Mouse (Mus musculus) hindbrain, embryonic 16.5 days (tissue): ENCODE results near the gene Nkain2. TPM values are rescaled to one million over a fixed set of nuclear protein-coding genes. Genes with fewer than 3 reads are reported as not detected.

ENCODE experiments used
- ATAC-seq: fragments of 200-750 bp; cut with Nextera tagmentation; 2 replicates; pipeline ENCODE4 v1.8.0; 2017; ENCODE audit warnings: moderate TSS enrichment, moderate library complexity
- H3K27ac ChIP-seq: fragments of 300-500 bp; sonication (generic); 2 replicates; pipeline ENCODE4 v1.5.1; 2014; ENCODE audit warnings: low read depth, mild to moderate bottlenecking, control low read depth, low read length, moderate library complexity
- H3K27me3 ChIP-seq: fragments of 300-500 bp; sonication (generic); replicated peaks from 2 replicates; pipeline ENCODE4 v1.6.1; 2014; ENCODE audit warnings: low read length; ENCODE audit not compliant: control insufficient read depth, insufficient read depth
- H3K36me3 ChIP-seq: fragments of 300-500 bp; sonication (generic); 2 replicates; pipeline ENCODE4 v1.6.1; 2014; ENCODE audit warnings: mild to moderate bottlenecking, low read length, moderate library complexity, mixed read lengths; ENCODE audit not compliant: control insufficient read depth, insufficient read depth
- H3K4me1 ChIP-seq: fragments of 300-500 bp; sonication (generic); 2 replicates; pipeline ENCODE4 v1.6.1; 2014; ENCODE audit warnings: low read depth, low read length; ENCODE audit not compliant: control insufficient read depth, insufficient read depth
- H3K4me2 ChIP-seq: fragments of 300-500 bp; sonication (generic); 2 replicates; pipeline ENCODE4 v1.6.1; 2014; ENCODE audit warnings: mild to moderate bottlenecking, low read length, control low read depth, moderate library complexity
- H3K4me3 ChIP-seq: fragments of 300-500 bp; sonication (generic); 2 replicates; pipeline ENCODE4 v1.5.1; 2014; ENCODE audit warnings: mild to moderate bottlenecking, low read length, control low read depth, moderate library complexity
- H3K9ac ChIP-seq: fragments of 300-500 bp; sonication (generic); 2 replicates; pipeline ENCODE4 v1.6.1; 2014; ENCODE audit warnings: low read depth, mild to moderate bottlenecking, control low read depth, low read length, moderate library complexity
- H3K9me3 ChIP-seq: fragments of 300-500 bp; sonication (generic); 2 replicates; pipeline ENCODE4 v1.6.1; 2014; ENCODE audit warnings: mild to moderate bottlenecking, low read length, moderate library complexity; ENCODE audit not compliant: control insufficient read depth
- WGBS: fragments of 180-500 bp; shearing (Covaris S2); extraction: QIAGEN DNeasy Blood & Tissue Kit; methylation state at CpG from one replicate; pipeline ENCODE4 v1.1.7; 2014; 5-methylcytosine and 5-hydroxymethylcytosine counted together
- polyA plus RNA-seq: library from polyadenylated mRNA; unstranded; fragments of >200 nt; fragmentation: Nextera tagmentation; extraction: Ambion mirVana; gene quantifications from 2 replicates; pipeline ENCODE4 v1.2.1, GENCODE M21; 2015

Gene Nkain2
- polyA plus RNA-seq, 1 experiment from 2014 or later = 10.9 TPM

GRCm38 (mm10) chr10:31728036-31728435, 1162.2 kb downstream of the Nkain2 start:
- no peak for ATAC-seq
- Histone ChIP-seq H3K4me2 (no peak overlapping the region), H3K27me3 (no peaks in the 10 kb centered on the region), H3K27ac (no peak overlapping the region), H3K9me3 (no peaks in the 10 kb centered on the region), H3K4me1 (no peaks in the 10 kb centered on the region), H3K36me3 (no peaks in the 10 kb centered on the region), H3K9ac (no peak overlapping the region), H3K4me3 (no peak overlapping the region)

GRCm38 (mm10) chr10:31647270-31647669, 1243.0 kb downstream of the Nkain2 start:
- WGBS = 88% methylated on average over 3 of the region's 3 CpGs
- Histone ChIP-seq H3K9me3 (no peaks in the 10 kb centered on the region), H3K27ac (no peak overlapping the region), H3K4me2 (no peak overlapping the region), H3K36me3 (no peaks in the 10 kb centered on the region), H3K4me1 (no peaks in the 10 kb centered on the region), H3K9ac (no peak overlapping the region), H3K27me3 (no peaks in the 10 kb centered on the region), H3K4me3 (no peak overlapping the region)
- ATAC-seq = no peak

- Histone ChIP-seq H3K9ac (no peak overlapping the region), H3K36me3 (no peaks in the 10 kb centered on the region), H3K27me3 (no peaks in the 10 kb centered on the region), H3K4me2 (no peak overlapping the region), H3K4me3 (no peak overlapping the region), H3K4me1 (no peaks in the 10 kb centered on the region), H3K27ac (no peak overlapping the region), H3K9me3 (no peaks in the 10 kb centered on the region)
- WGBS = 31% methylated on average over 1 of the region's 1 CpGs
- no peak for ATAC-seq
These were observed 1244.2 kb downstream of the Nkain2 start for GRCm38 (mm10) chr10:31646083-31646482.

Other genes with a start within 250 kb of the Nkain2 start
- 1.9 TPM in 1 of 2 replicates, not detected in the other for gene Trdn, start 190.1 kb upstream of the Nkain2 start, polyA plus RNA-seq